Mouse (Mus musculus): ENCODE measurements around the gene Rorc. TPM values are rescaled to one million over a fixed set of nuclear protein-coding genes. Genes with fewer than 3 reads are reported as not detected.

Rorc gene
- total RNA-seq (2021): under 1 TPM; 0.25 to 0.51 TPM
- long read RNA-seq, experiment 1, partial matches to known transcripts: 0 of 1 reads
- long read RNA-seq, experiment 1, other reads (novel, unspliced or antisense): 0 of 1 reads
- long read RNA-seq, experiment 2: 0 reads

- intact Hi-C loops (cut with DNase I): loop anchor here (5.0 kb wide), 1 partner anchor 215 kb away; no protein-coding TSS in a partner anchor
- no peak for DNase-seq (ENCODE audit: low spot score in 2 of 2)
Measured at GRCm38 (mm10) chr3:94372641-94373040, at the start of gene Rorc. Gene Rorc, plus strand, starts transcription at chr3:94372794.

GRCm38 (mm10) chr3:94328681-94329080, 43.9 kb upstream of the Rorc start:
- no peak for DNase-seq (ENCODE audit: low spot score in 2 of 2)
- intact Hi-C loops (cut with DNase I): no loop called here

DNA sequence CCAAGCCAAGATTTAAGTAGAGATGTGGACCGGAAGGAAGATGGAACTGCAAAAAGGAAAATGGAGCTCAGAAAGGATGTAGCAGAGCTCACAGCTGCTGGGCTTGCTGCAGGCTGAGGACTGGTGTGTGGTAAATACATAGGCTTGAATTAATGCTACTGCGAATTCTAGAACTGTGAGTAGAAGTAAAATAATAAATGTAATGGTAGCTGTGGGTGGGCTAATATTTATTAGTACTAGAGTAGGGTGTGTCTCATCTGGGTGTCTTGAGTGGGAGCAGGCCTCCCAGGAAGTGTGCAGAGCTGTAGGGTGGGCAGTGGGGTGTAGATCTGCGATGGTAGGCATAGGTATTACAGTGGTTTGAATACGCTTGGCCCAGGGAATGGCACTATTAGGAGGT, 38.2 kb upstream of the Rorc start:
- intact Hi-C loops (cut with DNase I): no loop called here
- no peak for DNase-seq (ENCODE audit: low spot score in 2 of 2)

DNA sequence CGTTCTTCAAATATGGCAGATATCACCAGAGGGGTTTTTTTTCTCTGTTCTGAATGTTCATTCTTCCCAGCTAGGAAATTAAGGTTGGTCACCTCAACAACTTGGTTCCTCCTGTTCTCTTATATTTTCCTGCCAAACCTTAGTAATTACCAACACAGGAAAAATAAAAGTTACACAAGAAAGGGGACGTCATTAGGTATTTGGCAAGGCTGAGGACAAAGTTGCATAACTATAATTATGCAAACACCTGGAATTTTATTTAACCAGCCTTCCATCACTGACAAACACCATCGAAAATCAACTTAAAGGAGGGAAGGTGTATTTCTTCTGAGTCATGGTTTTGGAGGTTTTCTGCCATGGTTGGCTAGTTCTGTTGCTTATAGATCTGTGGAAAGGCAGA, 34.1 kb upstream of the Rorc start:
- no peak for DNase-seq (ENCODE audit: low spot score in 2 of 2)
- intact Hi-C loops (cut with DNase I): no loop called here

DNA sequence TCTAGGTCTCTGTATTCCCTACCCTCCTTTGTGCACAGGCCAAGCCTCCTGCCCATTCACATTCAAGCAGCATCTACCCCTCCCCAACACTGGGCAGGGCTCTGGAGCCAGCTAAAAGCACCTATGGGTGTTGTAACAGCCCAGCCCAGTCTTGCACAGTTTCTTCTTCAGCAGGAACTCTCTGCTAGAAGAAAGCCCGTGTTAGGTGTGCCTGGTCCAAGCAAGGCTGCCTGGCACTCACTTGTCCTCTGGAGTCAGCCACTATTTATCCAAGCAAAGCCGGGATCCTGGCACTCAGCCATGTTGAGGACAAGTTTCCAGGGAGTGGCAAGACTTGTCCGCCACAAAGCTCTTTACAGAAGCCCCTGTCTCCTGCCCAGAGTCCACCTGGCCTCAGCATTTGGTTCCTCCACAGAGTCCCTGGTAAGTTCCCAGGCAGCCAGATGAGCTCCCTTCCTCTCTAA, 30.6 kb upstream of the Rorc start, which contains the start of gene Them5:
Gene Them5 (plus strand): TSS at position 141 of the 464 bp plus-strand sequence.
- DNase-seq (ENCODE audit: low spot score in 2 of 2): no peak
- intact Hi-C loops (cut with DNase I): no loop called here

DNA sequence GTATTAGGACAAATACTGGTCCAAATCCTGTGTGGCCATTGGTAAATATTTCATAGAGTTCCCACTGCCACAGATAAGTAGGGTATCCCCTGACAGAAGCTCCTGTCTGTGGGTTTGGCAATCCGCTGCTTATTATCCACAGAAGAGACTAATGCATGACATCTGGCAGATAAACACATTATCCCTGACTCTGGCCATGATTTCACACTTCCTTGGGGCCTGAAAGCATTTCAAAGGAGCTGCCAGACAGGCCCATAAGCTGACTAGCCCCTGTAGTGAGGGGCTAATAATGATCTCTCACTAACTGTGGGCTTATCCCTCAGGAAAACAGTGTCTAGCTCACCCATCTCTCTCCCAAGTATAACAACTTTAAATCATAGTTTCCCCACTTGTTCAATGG, 30.0 kb upstream of the Rorc start:
- intact Hi-C loops (cut with DNase I): no loop called here
- DNase-seq (ENCODE audit: low spot score in 2 of 2): no peak

DNA sequence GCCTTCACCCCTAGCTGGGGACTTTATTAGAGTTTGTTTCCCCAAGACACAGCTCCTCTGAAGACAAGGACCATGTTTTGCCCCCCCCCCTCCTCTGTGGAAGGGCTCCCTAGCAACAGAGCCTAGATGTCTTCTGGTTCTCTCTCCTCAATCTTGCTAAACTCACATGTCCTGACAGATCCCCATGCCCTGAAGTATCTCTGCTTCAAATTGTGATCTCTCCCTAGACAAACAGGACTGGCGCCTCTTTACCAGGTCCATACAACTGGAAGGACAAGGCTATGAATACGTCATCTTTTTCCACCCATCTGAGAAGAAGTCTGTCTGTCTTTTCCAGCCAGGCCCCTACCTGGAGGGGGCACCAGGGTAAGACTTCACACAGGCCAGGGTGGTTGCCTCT, 28.4 kb upstream of the Rorc start:
- intact Hi-C loops (cut with DNase I): no loop called here
- no peak for DNase-seq (ENCODE audit: low spot score in 2 of 2)

- no peak for DNase-seq (ENCODE audit: low spot score in 2 of 2)
- intact Hi-C loops (cut with DNase I): no loop called here
Measured at GRCm38 (mm10) chr3:94344897-94345296, 27.7 kb upstream of the Rorc start.

- no peak for DNase-seq (ENCODE audit: low spot score in 2 of 2)
- intact Hi-C loops (cut with DNase I): no loop called here
Measured at GRCm38 (mm10) chr3:94348146-94348545, 24.4 kb upstream of the Rorc start.

GRCm38 (mm10) chr3:94360812-94361211, 11.8 kb upstream of the Rorc start:
- intact Hi-C loops (cut with DNase I): no loop called here
- DNase-seq (ENCODE audit: low spot score in 2 of 2): peak; percentile 40 to 57

DNA sequence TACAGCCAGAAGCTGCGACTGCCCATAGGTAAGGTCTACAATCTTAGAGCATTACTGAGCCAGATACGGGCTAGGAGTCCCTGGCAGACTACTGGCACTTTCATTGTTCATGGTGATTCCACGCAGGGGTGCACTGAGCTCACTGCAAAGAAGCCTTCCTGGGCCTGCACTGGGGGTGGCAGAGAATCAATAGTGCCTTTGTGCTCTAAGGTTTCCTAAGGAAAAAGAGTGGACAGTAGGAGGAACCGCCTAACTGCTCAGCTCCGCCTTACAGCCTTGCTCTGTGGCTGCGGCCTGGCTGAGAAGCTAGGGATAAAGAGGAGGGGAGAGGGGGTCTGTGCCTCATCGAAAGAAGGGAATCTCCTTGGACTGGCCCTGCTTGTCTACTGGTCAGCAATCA, 10.5 kb upstream of the Rorc start, which contains the start of gene C2cd4d:
Gene C2cd4d (plus strand): TSS at position 301 of the 400 bp plus-strand sequence.
- intact Hi-C loops (cut with DNase I): no loop called here
- no peak for DNase-seq (ENCODE audit: low spot score in 2 of 2)

DNA sequence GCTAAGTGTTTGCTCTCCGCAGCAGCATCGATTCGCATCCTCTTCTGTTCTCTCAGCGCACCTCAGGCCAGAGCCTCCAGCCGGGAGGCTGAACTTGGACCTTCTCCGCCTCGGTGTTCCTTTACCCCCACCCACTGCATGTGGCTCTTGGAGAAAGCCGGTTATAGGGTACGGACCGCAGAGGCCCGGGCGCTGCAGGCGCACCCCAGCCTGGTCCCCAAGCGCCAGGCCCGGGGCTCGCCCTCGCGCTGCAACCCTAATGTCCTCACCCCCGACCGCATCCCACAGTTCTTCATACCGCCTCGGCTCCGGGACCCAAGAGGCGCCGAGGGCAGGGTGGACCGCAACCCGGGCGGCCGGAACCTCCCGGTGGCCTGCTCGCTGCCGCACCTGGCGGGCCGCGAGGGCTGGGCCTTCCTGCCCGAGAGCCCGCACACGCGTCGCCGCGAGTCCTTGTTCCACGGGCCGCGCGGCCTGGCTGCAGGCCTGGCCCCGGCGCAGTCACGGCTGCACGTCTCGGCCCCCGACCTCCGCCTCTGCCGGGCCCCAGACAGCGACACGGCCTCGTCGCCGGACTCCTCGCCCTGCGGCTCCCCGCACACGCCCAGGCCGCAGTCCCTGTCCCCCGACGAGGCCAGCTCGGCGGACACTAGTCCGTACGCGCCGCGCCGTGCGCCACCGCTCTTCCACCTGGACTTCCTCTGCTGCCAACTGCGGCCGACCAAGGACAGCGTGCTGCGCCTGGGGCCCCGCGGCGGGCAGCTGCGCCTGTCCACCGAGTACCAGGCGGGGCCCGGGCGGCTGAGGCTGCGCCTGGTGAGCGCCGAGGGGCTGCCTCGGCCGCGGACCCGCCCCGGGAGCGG, 9.1 kb upstream of the Rorc start:
- DNase-seq (ENCODE audit: low spot score in 2 of 2): peak in 1 of 2 experiments; percentile 27
- intact Hi-C loops (cut with DNase I): no loop called here

DNA sequence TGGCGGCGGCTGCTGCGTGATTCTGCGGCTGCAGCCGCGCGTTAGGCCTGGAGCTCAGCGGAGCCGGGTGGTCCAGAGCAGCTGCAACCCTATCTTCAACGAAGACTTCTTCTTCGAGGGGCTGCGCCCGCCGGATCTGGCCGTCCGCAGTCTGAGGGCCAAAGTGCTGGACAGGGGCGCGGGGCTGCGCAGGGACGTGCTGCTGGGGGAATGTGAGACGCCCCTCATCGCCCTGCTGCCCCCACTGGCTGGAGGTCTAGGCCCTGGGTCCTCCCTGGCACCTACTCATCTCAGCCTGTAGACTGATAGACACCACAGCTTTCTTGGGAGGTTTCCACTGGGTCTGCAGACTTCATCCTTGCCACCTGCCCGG, 8.5 kb upstream of the Rorc start:
- no peak for DNase-seq (ENCODE audit: low spot score in 2 of 2)
- intact Hi-C loops (cut with DNase I): no loop called here

GRCm38 (mm10) chr3:94366761-94367160, 5.8 kb upstream of the Rorc start:
- DNase-seq (ENCODE audit: low spot score in 2 of 2): peak; percentile 73 to 88

DNA sequence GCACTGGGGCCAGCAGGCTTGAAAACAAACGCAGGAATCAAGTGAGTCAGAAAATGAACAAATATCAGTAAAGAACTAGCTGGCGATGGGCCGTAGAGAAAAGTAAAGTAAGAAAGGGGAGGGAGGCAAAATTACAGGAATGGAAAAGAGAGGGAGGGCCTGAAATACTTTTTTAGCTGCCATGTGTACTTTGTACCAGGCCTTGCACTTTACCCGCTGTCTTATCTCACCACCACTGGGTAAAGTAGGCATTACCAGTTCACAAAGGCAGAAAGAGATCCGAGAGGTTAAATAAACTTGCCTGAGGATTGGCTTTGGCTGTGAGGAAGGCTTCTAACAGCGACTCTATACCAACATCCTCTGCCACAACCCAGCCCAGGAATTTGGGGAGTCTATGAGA, 5.1 kb upstream of the Rorc start:
- DNase-seq (ENCODE audit: low spot score in 2 of 2): no peak
- intact Hi-C loops (cut with DNase I): loop anchor here (2.0 to 5.0 kb wide), 2 partner anchors 45 to 75 kb away; partner anchors contain the start of genes Mrpl9, Oaz3 and Tdrkh

More at GRCm38 (mm10) chr3:94366761-94367160, 5.8 kb upstream of the Rorc start:
- intact Hi-C loops (cut with DNase I): loop anchor here (2.0 to 5.0 kb wide), 2 partner anchors 46 to 76 kb away; partner anchors contain the start of genes Mrpl9, Oaz3 and Tdrkh

DNA sequence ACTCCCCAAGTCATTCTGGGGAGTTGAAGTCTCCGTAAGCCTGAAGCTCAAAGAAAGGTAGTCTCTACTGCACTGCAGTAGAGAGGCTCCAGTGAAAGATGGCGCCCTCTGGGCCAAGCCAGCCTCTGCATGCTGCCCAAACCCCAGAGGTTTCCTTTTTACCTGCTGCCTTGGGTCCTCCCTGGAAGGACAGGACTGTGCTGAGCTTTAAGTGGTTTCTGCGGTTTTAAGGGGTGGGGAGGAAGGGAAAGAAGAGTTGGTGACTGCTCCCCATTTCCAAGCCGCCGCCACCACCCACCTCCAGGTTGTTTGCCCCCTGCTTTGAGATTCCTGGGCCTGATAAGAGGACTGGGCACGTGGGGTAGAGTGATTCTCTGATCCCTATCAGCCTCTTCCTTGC, 4.0 kb upstream of the Rorc start:
- DNase-seq (ENCODE audit: low spot score in 2 of 2): no peak
- intact Hi-C loops (cut with DNase I): loop anchor here (5.0 kb wide), 1 partner anchor 74 kb away; the partner anchor contains the start of genes Mrpl9 and Oaz3

GRCm38 (mm10) chr3:94369709-94370108, 2.9 kb upstream of the Rorc start:
- intact Hi-C loops (cut with DNase I): loop anchor here (5.0 kb wide), 2 partner anchors 73 to 218 kb away; partner anchors contain the start of genes Mrpl9 and Oaz3
- no peak for DNase-seq (ENCODE audit: low spot score in 2 of 2)

- intact Hi-C loops (cut with DNase I): loop anchor here (5.0 kb wide), 1 partner anchor 216 kb away; no protein-coding TSS in a partner anchor
Measured at GRCm38 (mm10) chr3:94371637-94372036, 957 bp upstream of the Rorc start.

DNA sequence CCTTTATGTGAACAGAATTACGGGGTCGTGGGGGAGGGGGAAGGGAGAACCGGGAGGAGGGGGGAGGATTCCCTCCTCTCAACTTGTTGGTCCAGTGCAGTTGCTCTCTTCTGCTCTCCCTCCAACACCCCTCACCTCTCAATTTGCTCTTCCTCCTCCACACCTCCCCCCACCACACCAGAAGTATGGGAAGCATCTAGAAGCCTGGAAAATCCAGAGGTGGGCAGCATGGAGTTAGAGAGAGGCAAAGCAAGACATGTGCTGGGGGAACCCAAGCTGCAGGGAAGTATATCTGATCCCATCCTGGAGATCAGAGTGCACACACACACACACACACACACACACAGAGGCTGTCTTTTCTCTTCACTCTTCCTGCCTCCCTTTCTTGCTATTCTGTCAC, 556 bp upstream of the Rorc start:
- DNase-seq (ENCODE audit: low spot score in 2 of 2): no peak
- intact Hi-C loops (cut with DNase I): loop anchor here (5.0 kb wide), 1 partner anchor 215 kb away; no protein-coding TSS in a partner anchor

More at GRCm38 (mm10) chr3:94371637-94372036, 957 bp upstream of the Rorc start:
- peak; percentile 23 to 49 for DNase-seq (ENCODE audit: low spot score in 2 of 2)

GRCm38 (mm10) chr3:94373090-94373489, 496 bp downstream of the Rorc start:
- intact Hi-C loops (cut with DNase I): loop anchor here (5.0 kb wide), 1 partner anchor 214 kb away; no protein-coding TSS in a partner anchor
- DNase-seq (ENCODE audit: low spot score in 2 of 2): peak in 1 of 2 experiments; percentile 18
